Mouse (Mus musculus) megakaryocyte-erythroid progenitor cell, adult 5-6 weeks (primary cell): ENCODE measurements around the gene Ubxn2a. TPM values are rescaled to one million over a fixed set of nuclear protein-coding genes. Genes with fewer than 3 reads are reported as not detected.

ENCODE experiments used
- ATAC-seq: replicated peaks from 2 replicates; pipeline ENCODE4 v1.8.0; 2016; ENCODE audit warnings: mild to moderate bottlenecking, inconsistent platforms; ENCODE audit not compliant: severe bottlenecking, poor library complexity, low FRiP score, low TSS enrichment
- total RNA-seq, 2 experiments: library from RNA; stranded (forward) in 1 of 2; stranded (reverse) in 1 of 2; fragments of 200-1000, 215-1000 nt in 1 of 2; fragments of >200 nt in 1 of 2; fragmentation: Nextera tagmentation in 1 of 2; gene quantifications; 2 replicates each; pipeline ENCODE4 v1.2.3; 2014 to 2017

Ubxn2a gene
- total RNA-seq, 2 experiments from 2014 or later: 40.6 to 111 TPM

- peak; percentile 41 for ATAC-seq
These were observed 66.1 kb downstream of the Ubxn2a start, which contains the start of gene Fkbp1b for GRCm38 (mm10) chr12:4841392-4841887. Gene Fkbp1b, minus strand, starts transcription at chr12:4841591.

- ATAC-seq: no peak
These were observed 66.8 kb downstream of the Ubxn2a start for GRCm38 (mm10) chr12:4840741-4841140.

DNA sequence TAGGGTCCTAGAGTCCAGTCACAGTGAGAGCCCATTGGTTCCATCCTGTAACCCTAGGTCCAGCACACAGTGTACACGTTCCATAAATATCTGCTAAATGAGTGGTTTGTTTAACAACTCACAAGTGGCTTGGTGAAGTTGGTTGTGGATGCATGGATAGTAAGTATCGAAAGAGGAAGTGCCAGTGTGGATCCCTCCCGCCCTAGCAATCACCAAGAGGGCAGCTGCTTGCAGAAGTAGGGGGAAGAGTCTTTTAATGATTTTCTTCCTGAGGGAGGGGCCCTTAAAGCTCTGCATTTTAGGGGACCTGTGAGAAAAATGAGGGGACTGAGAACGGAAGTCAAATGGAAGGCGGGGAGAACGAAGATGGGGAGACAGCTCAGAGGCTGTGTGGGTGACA lies 67.5 kb downstream of the Ubxn2a start:
- ATAC-seq: no peak

- no peak for ATAC-seq
These were observed 70.5 kb downstream of the Ubxn2a start for GRCm38 (mm10) chr12:4836959-4837358.

Other genes starting within 250 kb of the Ubxn2a start
- 0.62 and 1.5 TPM in 2 replicates for gene Fam228a, start 169.3 kb downstream of the Ubxn2a start, total RNA-seq (2014; fragmentation: Nextera tagmentation)
- 0.23 and 0.57 TPM in 2 replicates for gene Fam228a, start 169.3 kb downstream of the Ubxn2a start, total RNA-seq (2017)
- gene Pfn4, start 138.7 kb downstream of the Ubxn2a start, total RNA-seq (2014; fragmentation: Nextera tagmentation): 4.6 and 4.9 TPM in 2 replicates
- gene Pfn4, start 138.7 kb downstream of the Ubxn2a start, total RNA-seq (2017): 3.5 and 9.0 TPM in 2 replicates
- 6.0 and 15.0 TPM in 2 replicates for gene Fam228b, start 138.4 kb downstream of the Ubxn2a start, total RNA-seq (2014; fragmentation: Nextera tagmentation)
- 9.9 and 32.2 TPM in 2 replicates for gene Fam228b, start 138.4 kb downstream of the Ubxn2a start, total RNA-seq (2017)
- gene Sf3b6, start 90.2 kb downstream of the Ubxn2a start, total RNA-seq (2014; fragmentation: Nextera tagmentation): 172 and 266 TPM in 2 replicates
- gene Sf3b6, start 90.2 kb downstream of the Ubxn2a start, total RNA-seq (2017): 189 and 198 TPM in 2 replicates
- gene Fkbp1b, start 66.1 kb downstream of the Ubxn2a start, total RNA-seq (2014; fragmentation: Nextera tagmentation): not detected in 2 replicates
- 1.6 and 12.2 TPM in 2 replicates for gene Fkbp1b, start 66.1 kb downstream of the Ubxn2a start, total RNA-seq (2017)
- 20.3 and 27.5 TPM in 2 replicates for gene Wdcp, start 64.4 kb downstream of the Ubxn2a start, total RNA-seq (2014; fragmentation: Nextera tagmentation)
- 5.0 and 9.5 TPM in 2 replicates for gene Wdcp, start 64.4 kb downstream of the Ubxn2a start, total RNA-seq (2017)
- gene Mfsd2b, start 33.3 kb downstream of the Ubxn2a start, total RNA-seq (2014; fragmentation: Nextera tagmentation): 225 and 274 TPM in 2 replicates
- gene Mfsd2b, start 33.3 kb downstream of the Ubxn2a start, total RNA-seq (2017): 116 and 136 TPM in 2 replicates
- 41.5 and 60.2 TPM in 2 replicates for gene Atad2b, start 9.6 kb upstream of the Ubxn2a start, total RNA-seq (2014; fragmentation: Nextera tagmentation)
- gene Atad2b, start 9.6 kb upstream of the Ubxn2a start, total RNA-seq (2017): 38.0 and 49.1 TPM in 2 replicates